Mouse (Mus musculus) small intestine, adult 2 months (tissue): ENCODE measurements at regions not wholly inside any gene's neighbourhood (a gene's known extent, or its start where the extent isn't known, plus 50 kb on each side); places are given as distances from the start of the nearest gene placed in this dataset.

Experiments
- CTCF ChIP-seq: fragments of 200-500 bp; IDR thresholded peaks from 2 replicates; pipeline ENCODE4 v1.5.1; 2012; ENCODE audit warnings: low read depth, mild to moderate bottlenecking, control low read depth, inconsistent platforms, low read length, moderate library complexity, mixed read lengths; ENCODE audit not compliant: insufficient replicate concordance, insufficient read length; ENCODE audit errors: extremely low read depth
- POLR2A ChIP-seq: fragments of 200-500 bp; IDR thresholded peaks from 2 replicates; pipeline ENCODE4 v1.6.1; 2012; ENCODE audit warnings: low read depth, mild to moderate bottlenecking, control low read depth, inconsistent platforms, low read length, moderate library complexity

- no peak for TF ChIP-seq CTCF
- no peak for TF ChIP-seq POLR2A
These were observed 300.2 kb upstream of the Nmur2 start for GRCm38 (mm10) chr11:56341040-56341439.
